Mouse (Mus musculus) heart, embryonic 10.5 days (tissue): ENCODE measurements around the gene Cbx5. TPM values are rescaled to one million over a fixed set of nuclear protein-coding genes. Genes with fewer than 3 reads are reported as not detected.
A peak's percentile ranks its signal among the peaks of the same experiment; 100 is the strongest.

Experiments used
- DNase-seq: peaks from one replicate; pipeline ENCODE4 v3.0.0-alpha.2; 2017; ENCODE audit warnings: low spot score
- H3K27ac ChIP-seq: fragments of 300-500 bp; sonication (generic); 2 replicates; pipeline ENCODE4 v1.5.1; 2016; ENCODE audit warnings: mild to moderate bottlenecking
- H3K27me3 ChIP-seq: fragments of 300-500 bp; sonication (generic); 2 replicates; pipeline ENCODE4 v1.6.1; 2016; ENCODE audit warnings: mild to moderate bottlenecking; ENCODE audit not compliant: poor library complexity, insufficient read depth, severe bottlenecking
- H3K36me3 ChIP-seq: fragments of 300-500 bp; sonication (generic); 2 replicates; pipeline ENCODE4 v1.6.1; 2016; ENCODE audit warnings: mild to moderate bottlenecking, moderate library complexity
- H3K4me1 ChIP-seq: fragments of 300-500 bp; sonication (generic); 2 replicates; pipeline ENCODE4 v1.6.1; 2016; ENCODE audit warnings: mild to moderate bottlenecking
- H3K4me3 ChIP-seq: fragments of 300-500 bp; sonication (generic); 2 replicates; pipeline ENCODE4 v1.5.1; 2016; ENCODE audit warnings: mild to moderate bottlenecking, moderate library complexity
- H3K9me3 ChIP-seq: fragments of 300-500 bp; sonication (generic); 2 replicates; pipeline ENCODE4 v1.6.1; 2016; ENCODE audit warnings: mild to moderate bottlenecking, moderate library complexity
- WGBS: fragments of 180-500 bp; shearing (Covaris S2); methylation state at CpG from one replicate; pipeline ENCODE4 v1.1.7; 2016; 5-methylcytosine and 5-hydroxymethylcytosine counted together
- polyA plus RNA-seq: library from polyadenylated mRNA; unstranded; fragments of >200 nt; fragmentation: Nextera tagmentation; extraction: Ambion mirVana; gene quantifications from 2 replicates; pipeline ENCODE4 v1.2.1, GENCODE M21; 2016

Gene Cbx5
- polyA plus RNA-seq, 1 experiment from 2014 or later = 152 TPM

- 8% methylated on average over 10 of the region's 10 CpGs for WGBS
- no peak overlapping the region for H3K27ac ChIP-seq
- H3K27me3 ChIP-seq = peaks cover 100% of the 10 kb centered on the region
- no peak overlapping the region for H3K4me3 ChIP-seq
- DNase-seq = no peak
- peaks cover 40% of the 10 kb centered on the region for H3K4me1 ChIP-seq
- no peaks in the 10 kb centered on the region for H3K36me3 ChIP-seq
- no peaks in the 10 kb centered on the region for H3K9me3 ChIP-seq
These were observed 67.1 kb downstream of the Cbx5 start for GRCm38 (mm10) chr15:103172537-103172936.

GRCm38 (mm10) chr15:103171276-103171675, 68.3 kb downstream of the Cbx5 start:
- Histone ChIP-seq H3K36me3 (no peaks in the 10 kb centered on the region), H3K4me1 (peaks cover 31% of the 10 kb centered on the region), H3K27ac (no peak overlapping the region), H3K9me3 (no peaks in the 10 kb centered on the region), H3K27me3 (peaks cover 100% of the 10 kb centered on the region), H3K4me3 (no peak overlapping the region)
- WGBS = 8% methylated on average over 8 of the region's 8 CpGs
- DNase-seq = no peak

GRCm38 (mm10) chr15:103170316-103170679, 69.3 kb downstream of the Cbx5 start:
- Histone ChIP-seq H3K27ac (0 out of 2 replicates have a peak overlapping the region, but pooled peaks have one; percentile 37), H3K36me3 (no peaks in the 10 kb centered on the region), H3K9me3 (no peaks in the 10 kb centered on the region), H3K4me1 (peaks cover 34% of the 10 kb centered on the region), H3K4me3 (peak overlapping the region; percentile 65), H3K27me3 (peaks cover 100% of the 10 kb centered on the region)
- 8% methylated on average over 16 of the region's 16 CpGs for WGBS
- DNase-seq = no peak

- Histone ChIP-seq H3K9me3 (no peaks in the 10 kb centered on the region), H3K36me3 (no peaks in the 10 kb centered on the region), H3K4me1 (peaks cover 37% of the 10 kb centered on the region), H3K27me3 (peaks cover 96% of the 10 kb centered on the region), H3K27ac (peak overlapping the region; percentile 37; the same call in 1 of the 2 replicates), H3K4me3 (peak overlapping the region; percentile 65)
- WGBS = 4% methylated on average over 25 of the region's 26 CpGs
- DNase-seq = no peak
These were observed 69.9 kb downstream of the Cbx5 start for GRCm38 (mm10) chr15:103169612-103170315.

GRCm38 (mm10) chr15:103168801-103169611, 70.6 kb downstream of the Cbx5 start:
- Histone ChIP-seq H3K9me3 (no peaks in the 10 kb centered on the region), H3K4me3 (peak overlapping the region; percentile 65), H3K27me3 (peaks cover 93% of the 10 kb centered on the region), H3K36me3 (no peaks in the 10 kb centered on the region), H3K27ac (peak overlapping the region; percentile 18), H3K4me1 (peaks cover 37% of the 10 kb centered on the region)
- DNase-seq = no peak
- 1% methylated on average over 62 of the region's 63 CpGs for WGBS

- DNase-seq = no peak
- no peak overlapping the region for H3K4me3 ChIP-seq
- H3K27me3 ChIP-seq = peaks cover 80% of the 10 kb centered on the region
- no peak overlapping the region for H3K27ac ChIP-seq
- H3K4me1 ChIP-seq = peaks cover 40% of the 10 kb centered on the region
- no peaks in the 10 kb centered on the region for H3K9me3 ChIP-seq
- 28% methylated on average over 3 of the region's 3 CpGs for WGBS
- no peaks in the 10 kb centered on the region for H3K36me3 ChIP-seq
These were observed 71.8 kb downstream of the Cbx5 start for GRCm38 (mm10) chr15:103167786-103168185.

- DNase-seq = no peak
- H3K36me3 ChIP-seq = no peaks in the 10 kb centered on the region
- 23% methylated on average over 6 of the region's 6 CpGs for WGBS
- H3K9me3 ChIP-seq = no peaks in the 10 kb centered on the region
- H3K27ac ChIP-seq = no peak within 1 kb of the TSS
- peaks cover 44% of the 10 kb centered on the region for H3K4me1 ChIP-seq
- H3K27me3 ChIP-seq = peaks cover 74% of the 10 kb centered on the region
- no peak within 1 kb of the TSS for H3K4me3 ChIP-seq
These were observed 72.5 kb downstream of the Cbx5 start, which contains the start of gene Smug1 for GRCm38 (mm10) chr15:103167042-103167615. Gene Smug1, minus strand, starts transcription at chr15:103167092.

GRCm38 (mm10) chr15:103165924-103166323, 73.7 kb downstream of the Cbx5 start:
- WGBS = 47% methylated on average over 5 of the region's 5 CpGs
- no peak for DNase-seq
- H3K36me3 ChIP-seq = no peaks in the 10 kb centered on the region
- no peak overlapping the region for H3K4me3 ChIP-seq
- peaks cover 62% of the 10 kb centered on the region for H3K27me3 ChIP-seq
- peaks cover 38% of the 10 kb centered on the region for H3K4me1 ChIP-seq
- H3K9me3 ChIP-seq = no peaks in the 10 kb centered on the region
- no peak overlapping the region for H3K27ac ChIP-seq

- H3K36me3 ChIP-seq = no peaks in the 10 kb centered on the region
- H3K27ac ChIP-seq = peak overlapping the region; percentile 57; the same call in 1 of the 2 replicates
- under 1% methylated on average over 13 of the region's 13 CpGs for WGBS
- H3K27me3 ChIP-seq = peaks cover 56% of the 10 kb centered on the region
- H3K9me3 ChIP-seq = no peaks in the 10 kb centered on the region
- H3K4me3 ChIP-seq = 0 out of 2 replicates have a peak overlapping the region, but pooled peaks have one; percentile 13
- H3K4me1 ChIP-seq = peaks cover 33% of the 10 kb centered on the region
- DNase-seq = peak; percentile 93
These were observed 74.2 kb downstream of the Cbx5 start for GRCm38 (mm10) chr15:103165379-103165778.

GRCm38 (mm10) chr15:103163182-103163919, 76.3 kb downstream of the Cbx5 start:
- peak; percentile 99 for DNase-seq
- Histone ChIP-seq H3K27me3 (peaks cover 40% of the 10 kb centered on the region), H3K27ac (peak overlapping the region; percentile 86), H3K36me3 (no peaks in the 10 kb centered on the region), H3K4me3 (peak overlapping the region; percentile 82), H3K9me3 (no peaks in the 10 kb centered on the region), H3K4me1 (peaks cover 13% of the 10 kb centered on the region; the same call in 1 of the 2 replicates)
- WGBS = 8% methylated on average over 25 of the region's 25 CpGs

- 66% methylated on average over 10 of the region's 10 CpGs for WGBS
These were observed 82.0 kb downstream of the Cbx5 start for GRCm38 (mm10) chr15:103157585-103157984.

GRCm38 (mm10) chr15:103156890-103157289, 82.7 kb downstream of the Cbx5 start:
- Histone ChIP-seq H3K27ac (no peak overlapping the region), H3K9me3 (no peaks in the 10 kb centered on the region), H3K4me1 (peaks cover 6% of the 10 kb centered on the region), H3K4me3 (no peak overlapping the region), H3K36me3 (peaks cover 12% of the 10 kb centered on the region; the same call in 1 of the 2 replicates), H3K27me3 (peaks cover 57% of the 10 kb centered on the region)
- 52% methylated on average over 7 of the region's 7 CpGs for WGBS
- no peak for DNase-seq

More at GRCm38 (mm10) chr15:103157585-103157984, 82.0 kb downstream of the Cbx5 start:
- H3K9me3 ChIP-seq = no peaks in the 10 kb centered on the region
- peaks cover 12% of the 10 kb centered on the region; the same call in 1 of the 2 replicates for H3K36me3 ChIP-seq
- peaks cover 55% of the 10 kb centered on the region for H3K27me3 ChIP-seq
- peaks cover 8% of the 10 kb centered on the region for H3K4me1 ChIP-seq
- no peak for DNase-seq
- H3K4me3 ChIP-seq = no peak overlapping the region
- H3K27ac ChIP-seq = no peak overlapping the region
